Mouse (Mus musculus) testis, postnatal 10 days (tissue): ENCODE data around the gene Lpgat1.
A peak's percentile ranks its signal among the peaks of the same experiment; 100 is the strongest.

Experiments
- DNase-seq: peaks from one replicate; pipeline ENCODE4 v3.0.0; 2021; ENCODE audit warnings: low spot score

Lpgat1 gene

GRCm38 (mm10) chr1:191806740-191807139 lies 89.1 kb downstream of the Lpgat1 start:
- no peak for DNase-seq

GRCm38 (mm10) chr1:191807979-191808378 lies 90.3 kb downstream of the Lpgat1 start:
- DNase-seq: no peak

- peak; percentile 57 for DNase-seq
These were observed 91.1 kb downstream of the Lpgat1 start for GRCm38 (mm10) chr1:191808688-191809223.

GRCm38 (mm10) chr1:191811774-191812173 lies 94.1 kb downstream of the Lpgat1 start:
- no peak for DNase-seq

- no peak for DNase-seq
These were observed 95.5 kb downstream of the Lpgat1 start for GRCm38 (mm10) chr1:191812949-191813691.

GRCm38 (mm10) chr1:191814240-191814639 lies 96.6 kb downstream of the Lpgat1 start:
- DNase-seq: no peak

- DNase-seq: no peak
These were observed 97.3 kb downstream of the Lpgat1 start for GRCm38 (mm10) chr1:191814935-191815334.

- no peak for DNase-seq
These were observed 99.0 kb downstream of the Lpgat1 start for GRCm38 (mm10) chr1:191816596-191816995.

- DNase-seq: peak; percentile 88
These were observed 99.9 kb downstream of the Lpgat1 start for GRCm38 (mm10) chr1:191817418-191818144.

GRCm38 (mm10) chr1:191818145-191818631 lies 100.6 kb downstream of the Lpgat1 start:
- DNase-seq: no peak

- DNase-seq: no peak
These were observed 101.4 kb downstream of the Lpgat1 start for GRCm38 (mm10) chr1:191819026-191819425.

GRCm38 (mm10) chr1:191820951-191821325 lies 103.3 kb downstream of the Lpgat1 start:
- DNase-seq: no peak

- peak; percentile 98 for DNase-seq
These were observed 103.9 kb downstream of the Lpgat1 start, which contains the start of gene Nek2 for GRCm38 (mm10) chr1:191821326-191822091. TSS of gene Nek2 (plus strand) at chr1:191821444.

- no peak for DNase-seq
These were observed 111.5 kb downstream of the Lpgat1 start for GRCm38 (mm10) chr1:191829124-191829523.

- DNase-seq: no peak
These were observed 115.8 kb downstream of the Lpgat1 start for GRCm38 (mm10) chr1:191833396-191833795.
